Mouse (Mus musculus) liver, adult 10 weeks (tissue): ENCODE results near the gene H2al2a. TPM values are rescaled to one million over a fixed set of nuclear protein-coding genes. Genes with fewer than 3 reads are reported as not detected.

Experiments used
- polyA plus RNA-seq: library from polyadenylated mRNA; stranded (reverse); fragments of 350-450 nt; fragmentation: Illumina TruSeq; extraction: RNeasy Lipid Tissue Mini Kit (QIAGEN cat#74804); gene quantifications from one replicate; pipeline ENCODE4 v1.2.3, GENCODE M21; 2014; ENCODE audit warnings: low read depth, low replicate concordance

H2al2a gene
- not detected for polyA plus RNA-seq

DNA sequence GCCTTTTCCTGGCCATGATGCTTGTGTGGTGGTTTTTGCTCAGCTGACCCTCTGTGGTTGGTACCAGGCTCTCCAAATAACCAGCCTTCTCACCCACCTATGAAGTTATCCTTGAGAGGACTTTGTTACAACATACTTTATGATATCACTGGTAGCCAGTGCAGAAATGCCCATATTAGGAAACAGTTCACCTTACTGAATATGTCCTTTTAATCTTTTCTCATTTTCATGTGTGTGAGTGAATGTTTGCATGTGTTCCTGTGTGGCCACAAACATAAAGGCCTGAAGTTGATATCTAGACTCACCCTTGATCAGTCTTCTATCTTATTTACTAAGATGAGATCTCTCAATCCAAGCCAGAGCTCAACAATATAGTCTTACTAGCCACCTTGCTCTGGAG is at the start of gene H2al2a:
Gene H2al2a, minus strand, starts transcription at position 101 of the 400 bp plus-strand sequence.

GRCm38 (mm10) chr2:18037491-18037890 is 40.7 kb upstream of the H2al2a start, which contains the start of gene A930004D18Rik:
TSS of gene A930004D18Rik (minus strand) at chr2:18037737.

Other genes with a start within 250 kb of the H2al2a start
- 1.1 TPM for gene A930004D18Rik, start 40.8 kb upstream of the H2al2a start, polyA plus RNA-seq
- 1.7 TPM for gene Skida1, start 52.1 kb upstream of the H2al2a start, polyA plus RNA-seq
- 16.1 TPM for gene Mllt10, start 58.3 kb upstream of the H2al2a start, polyA plus RNA-seq